Mouse (Mus musculus) left cerebral cortex, postnatal 10 days (tissue): ENCODE results near the gene Cdk2ap2. TPM values are rescaled to one million over a fixed set of nuclear protein-coding genes. Genes with fewer than 3 reads are reported as not detected.
"Not testable (repeated sequence)": the region's sequence is repeated elsewhere in the genome, so short reads cannot be mapped to it uniquely, and the experiment has no call there.

Experiments
- DNase-seq, 2 experiments: peaks; one replicate each; pipeline ENCODE4 v3.0.0; 2021 to 2022; ENCODE audit warnings: low spot score in 2 of 2, mixed read lengths in 1 of 2; ENCODE audit errors: extremely low spot score in 1 of 2
- intact Hi-C: fragments of 180-260 bp; cut with DNase I; formaldehyde crosslinking; loops from one replicate; pipeline ENCODE4 v1.15.1; 2025
- total RNA-seq, 2 experiments: library from RNA; stranded (reverse); gene quantifications; 2 replicates each; pipeline ENCODE4 v1.2.3; 2021

The Cdk2ap2 gene
- total RNA-seq, 2 experiments from 2014 or later: 20.4 to 21.6 TPM

- intact Hi-C loops: loop anchor here (5.0 kb wide), 1 partner anchor 77 kb away; the partner anchor contains the start of gene Rad9a
- DNase-seq: not testable (repeated sequence)
These were observed 28.3 kb downstream of the Cdk2ap2 start for GRCm38 (mm10) chr19:4125268-4125667.

DNA sequence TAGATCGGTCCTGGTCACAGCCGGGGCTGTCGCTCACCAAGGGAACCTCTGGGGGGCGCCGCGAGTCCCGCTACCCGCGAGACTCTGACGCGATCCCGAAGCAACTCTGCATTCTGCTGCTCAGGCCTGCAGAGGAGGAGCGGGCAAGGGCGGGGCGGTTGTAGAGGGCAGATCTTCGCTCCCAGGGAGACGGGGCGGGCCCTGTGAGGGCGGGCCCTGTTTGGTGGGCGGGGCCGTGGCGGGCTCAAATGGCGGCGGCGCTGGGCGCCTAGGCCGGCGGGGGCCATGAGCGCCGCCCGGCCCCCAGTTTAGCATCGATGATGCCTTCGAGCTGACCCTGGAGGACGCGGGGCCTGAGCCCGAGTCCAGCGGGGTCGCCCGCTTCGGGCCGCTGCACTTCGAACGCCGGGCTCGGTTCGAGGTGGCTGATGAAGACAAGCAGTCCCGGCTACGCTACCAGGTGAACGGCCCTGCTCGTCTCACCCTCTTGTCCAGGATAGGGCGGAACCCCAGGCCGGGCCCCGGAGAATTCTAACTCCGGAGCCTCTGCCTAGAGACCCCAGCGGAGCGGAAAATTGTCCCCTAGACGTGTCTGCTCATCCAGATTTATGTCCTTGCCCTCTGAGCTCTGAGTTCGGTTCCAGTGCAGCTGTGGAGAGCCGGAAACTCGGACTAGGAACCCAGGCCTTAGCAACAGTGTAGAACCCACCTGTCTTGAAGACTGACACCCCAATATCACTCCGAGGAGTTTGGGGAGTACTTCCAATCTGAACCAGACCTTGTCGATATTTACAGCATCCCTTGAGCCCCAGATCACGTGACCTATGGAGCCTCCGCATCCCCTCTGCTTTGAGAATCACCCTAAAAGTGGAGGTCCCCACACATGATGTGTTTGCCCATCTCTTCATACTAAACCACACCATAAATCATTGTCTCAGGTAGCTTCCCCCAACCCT is 29.0 kb downstream of the Cdk2ap2 start, which contains the start of gene Aip:
Gene Aip (minus strand): TSS at position 118 of the 956 bp plus-strand sequence.
- peak; percentile 97 to 100 for DNase-seq
- intact Hi-C loops: loop anchor here (5.0 kb wide), 1 partner anchor 76 kb away; the partner anchor contains the start of gene Rad9a

DNA sequence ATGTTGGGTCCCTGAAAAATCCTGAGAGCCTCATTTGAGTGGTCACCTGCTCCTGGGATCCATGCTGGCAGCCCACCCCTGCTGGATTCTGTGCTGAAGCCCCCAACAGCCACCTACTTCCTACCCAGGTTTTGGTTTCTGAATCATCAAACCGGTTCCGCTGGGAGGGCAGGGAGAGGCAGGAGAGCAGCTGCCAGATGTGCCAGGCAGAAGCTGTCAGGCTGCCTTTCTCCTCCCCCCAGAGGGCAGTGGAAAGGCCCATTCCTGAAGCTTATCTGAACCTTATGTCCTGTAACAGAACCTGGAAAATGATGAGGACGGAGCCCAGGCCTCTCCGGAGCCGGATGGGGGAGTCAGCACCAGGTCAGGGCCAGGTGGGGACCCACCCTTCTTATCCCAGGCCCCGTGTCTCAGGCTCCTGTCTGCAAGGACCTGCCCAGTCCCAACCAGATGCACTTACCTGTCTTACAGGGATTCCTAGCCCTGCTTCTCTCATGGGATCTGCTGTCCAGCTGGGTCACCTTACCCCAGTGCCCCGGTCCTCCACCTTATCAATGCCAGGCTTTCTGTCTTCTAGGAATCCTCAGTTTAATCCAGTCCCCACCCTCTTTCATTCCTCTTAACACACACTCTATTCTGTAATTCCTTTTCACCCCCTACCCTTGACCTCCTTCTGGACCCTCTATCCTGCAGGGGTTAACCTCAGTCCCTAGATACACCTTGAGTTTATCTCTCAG is 29.9 kb downstream of the Cdk2ap2 start:
- intact Hi-C loops: loop anchor here (5.0 kb wide), 1 partner anchor 75 kb away; the partner anchor contains the start of gene Rad9a

GRCm38 (mm10) chr19:4129462-4129861 is 32.5 kb downstream of the Cdk2ap2 start:
- intact Hi-C loops: loop anchor here (5.0 kb wide), 1 partner anchor 73 kb away; the partner anchor contains the start of gene Rad9a
- DNase-seq: no peak

More for the DNA sequence above, 29.9 kb downstream of the Cdk2ap2 start:
- DNase-seq: no peak

- intact Hi-C loops: no loop called here
These were observed 33.1 kb downstream of the Cdk2ap2 start for GRCm38 (mm10) chr19:4130106-4130505.

GRCm38 (mm10) chr19:4131075-4131474 is 34.1 kb downstream of the Cdk2ap2 start:
- intact Hi-C loops: no loop called here
- no peak for DNase-seq

More at GRCm38 (mm10) chr19:4130106-4130505, 33.1 kb downstream of the Cdk2ap2 start:
- DNase-seq: no peak

GRCm38 (mm10) chr19:4131768-4132167 is 34.8 kb downstream of the Cdk2ap2 start:
- intact Hi-C loops: no loop called here
- no peak for DNase-seq

DNA sequence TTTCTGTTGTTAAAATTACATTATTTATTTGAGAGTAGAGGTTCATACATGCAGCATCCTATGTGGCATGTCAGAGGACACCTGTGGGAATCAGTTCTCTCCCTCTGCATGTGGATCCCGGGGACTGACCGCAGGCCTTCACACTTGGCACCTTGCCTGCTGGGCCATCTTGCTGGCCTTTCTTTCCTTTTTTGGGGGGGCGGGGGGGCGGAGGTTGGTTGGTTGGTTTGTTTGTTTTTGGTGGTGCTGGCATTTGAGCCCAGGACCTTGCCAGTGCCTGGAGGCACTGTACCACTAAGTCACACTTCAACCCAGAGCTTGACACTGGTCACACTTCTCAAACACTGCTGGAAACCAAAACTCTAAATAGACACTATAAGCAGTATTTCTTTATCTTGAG is 37.4 kb downstream of the Cdk2ap2 start:
- DNase-seq: peak in 1 of 2 experiments; percentile 32
- intact Hi-C loops: no loop called here

DNA sequence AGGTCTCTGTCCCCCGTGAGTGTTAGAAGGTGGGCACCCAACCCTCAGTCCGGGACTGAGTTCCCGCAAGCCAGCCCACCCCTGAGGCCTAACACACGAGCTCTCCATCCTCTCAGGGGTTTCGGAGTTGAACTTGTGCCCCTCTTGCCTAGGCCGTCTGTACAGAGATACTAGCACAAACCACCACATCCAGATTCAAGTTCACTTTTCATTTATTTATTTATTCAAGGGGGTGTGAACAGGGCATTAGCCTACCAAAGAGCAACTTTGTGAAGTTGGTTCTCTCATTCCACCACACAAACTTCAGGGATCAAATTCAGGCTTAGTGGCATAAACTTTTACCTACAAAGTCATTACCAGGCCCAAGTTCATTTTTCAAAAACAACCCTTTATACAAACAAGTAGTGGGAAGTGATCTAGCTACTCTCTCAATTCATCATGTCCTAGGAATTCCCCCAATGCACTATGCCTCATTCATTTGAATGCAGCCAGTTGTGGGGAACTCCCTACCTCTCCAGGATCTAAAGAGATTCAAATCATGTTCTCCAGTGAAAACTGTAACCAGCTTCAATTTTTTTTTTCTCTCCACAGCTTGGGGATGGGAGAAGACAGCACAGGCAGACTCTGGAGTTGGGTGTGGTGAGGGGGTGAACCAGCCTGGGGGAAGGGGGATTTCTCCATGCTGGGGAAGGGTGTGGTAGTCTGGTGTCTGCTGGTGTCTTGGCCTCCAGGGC is 38.4 kb downstream of the Cdk2ap2 start:
- intact Hi-C loops: not testable (repeated sequence)
- DNase-seq: peak in 1 of 2 experiments; percentile 15

DNA sequence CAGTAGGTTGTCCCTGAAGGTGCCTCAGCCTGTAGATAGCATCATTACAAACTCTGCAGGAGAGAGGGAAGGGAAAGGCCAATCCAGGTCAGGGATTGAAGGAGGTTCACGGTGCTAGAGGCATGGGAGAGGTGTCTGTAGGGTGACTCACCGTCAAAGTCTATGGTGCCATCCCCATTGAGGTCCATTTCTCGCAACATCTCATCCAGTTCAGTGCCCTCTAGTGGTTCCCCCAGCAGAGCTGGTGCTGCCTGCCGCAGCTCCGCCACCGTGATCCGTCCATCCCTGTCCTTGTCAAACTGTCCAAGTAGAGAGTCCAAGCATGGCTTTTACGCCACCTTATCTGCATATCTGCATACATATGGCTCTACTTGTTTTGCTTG is 39.0 kb downstream of the Cdk2ap2 start:
- intact Hi-C loops: not testable (repeated sequence)
- peak in 1 of 2 experiments; percentile 12 for DNase-seq

DNA sequence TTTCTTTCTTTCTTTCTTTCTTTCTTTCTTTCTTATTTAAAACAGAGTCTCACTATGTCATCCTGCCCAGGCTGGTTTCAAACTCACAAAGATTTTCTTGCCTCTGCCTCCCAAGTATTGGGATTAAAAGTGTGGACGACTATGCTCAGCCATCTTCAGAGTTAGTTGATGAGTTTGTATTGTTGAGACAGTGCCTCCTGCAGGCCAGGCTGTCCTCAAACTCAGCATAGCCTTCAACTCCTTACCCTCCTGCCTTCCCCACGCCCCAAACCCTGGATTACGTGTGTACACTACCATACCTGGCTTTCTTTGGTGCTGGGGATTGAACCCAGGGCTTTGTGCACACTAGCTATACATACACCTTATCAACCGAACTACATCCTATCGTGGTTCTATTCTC is 39.5 kb downstream of the Cdk2ap2 start:
- intact Hi-C loops: no loop called here

GRCm38 (mm10) chr19:4137913-4138312 is 40.9 kb downstream of the Cdk2ap2 start:
- intact Hi-C loops: no loop called here
- no peak for DNase-seq

More for the DNA sequence above, 39.5 kb downstream of the Cdk2ap2 start:
- no peak for DNase-seq

GRCm38 (mm10) chr19:4139446-4139845 is 42.5 kb downstream of the Cdk2ap2 start, which contains the start of gene Gpr152:
Gene Gpr152 (plus strand): TSS chr19:4139787.
- intact Hi-C loops: no loop called here
- no peak for DNase-seq

GRCm38 (mm10) chr19:4140147-4140546 is 43.2 kb downstream of the Cdk2ap2 start:
- intact Hi-C loops: no loop called here
- DNase-seq: no peak

- DNase-seq: no peak
- intact Hi-C loops: no loop called here
These were observed 45.6 kb downstream of the Cdk2ap2 start for GRCm38 (mm10) chr19:4142416-4143173.

DNA sequence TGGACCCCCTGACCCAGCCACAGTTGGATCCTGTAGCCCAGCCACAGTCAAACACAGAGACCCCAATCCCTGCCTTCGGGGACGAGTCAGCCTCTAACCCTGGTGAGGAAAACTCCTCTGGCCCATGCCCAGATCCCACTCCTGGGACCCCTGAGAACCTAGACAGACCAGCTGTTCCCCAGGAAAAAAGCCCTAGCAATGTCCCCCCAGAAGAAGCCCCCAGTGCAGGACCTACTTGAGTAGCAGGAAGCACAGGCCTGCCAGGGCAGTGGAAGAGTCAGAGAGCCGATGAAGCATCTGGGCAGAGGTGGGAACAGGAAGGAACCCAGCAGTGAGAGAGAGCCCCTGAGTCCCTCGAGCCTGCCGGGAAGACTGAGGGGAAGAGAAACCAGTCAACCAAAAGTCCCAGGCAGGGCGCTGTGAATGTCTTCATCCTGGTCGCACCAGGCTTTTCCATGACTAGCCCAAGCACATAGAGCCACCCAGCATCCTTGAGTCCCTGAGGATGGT is 46.8 kb downstream of the Cdk2ap2 start, which contains the start of gene Cabp4:
Gene Cabp4 (minus strand): TSS at position 275 of the 510 bp plus-strand sequence.
- intact Hi-C loops: no loop called here
- no peak for DNase-seq
